Mouse (Mus musculus) C2C12 (cell line): ENCODE data around the gene Cyp51.

Source experiments
- CEBPB ChIP-seq: IDR thresholded peaks from one replicate; pipeline ENCODE4 v1.6.1; 2011; ENCODE audit warnings: low read depth, mild to moderate bottlenecking, control low read depth, moderate library complexity
- CTCF ChIP-seq: IDR thresholded peaks from one replicate; pipeline ENCODE4 v1.5.1; 2011; ENCODE audit not compliant: control insufficient read depth, insufficient read depth, insufficient read length
- MAX ChIP-seq: IDR thresholded peaks from one replicate; pipeline ENCODE4 v1.6.1; 2011; ENCODE audit warnings: mild to moderate bottlenecking, control low read depth
- MYOD1 ChIP-seq: IDR thresholded peaks from one replicate; pipeline ENCODE4 v1.6.1; 2011; ENCODE audit warnings: low read depth; ENCODE audit not compliant: control insufficient read depth, insufficient read length
- USF1 ChIP-seq: IDR thresholded peaks from one replicate; pipeline ENCODE4 v1.6.1; 2011; ENCODE audit warnings: low read depth, mild to moderate bottlenecking, control low read depth, moderate library complexity

- TF ChIP-seq CTCF (no peak), MAX (no peak), USF1 (no peak), MYOD1 (no peak), CEBPB (no peak)
Observed at GRCm38 (mm10) chr5:4031846-4032245, 72.7 kb downstream of the Cyp51 start.
